Mouse (Mus musculus) lung, postnatal 0 days (tissue): ENCODE results near the gene Gm45213.

Experiments
- CTCF ChIP-seq: IDR thresholded peaks from 2 replicates; pipeline ENCODE4 v1.5.1; 2016; ENCODE audit warnings: antibody characterized with exemption, mild to moderate bottlenecking
- EP300 ChIP-seq: IDR thresholded peaks from 2 replicates; pipeline ENCODE4 v1.6.1; 2016; ENCODE audit warnings: antibody characterized with exemption, mild to moderate bottlenecking, control low read depth

GRCm38 (mm10) chr7:66087652-66088051 is 44.2 kb downstream of the Gm45213 start:
- TF ChIP-seq CTCF = no peak
- no peak for TF ChIP-seq EP300
